ENCODE assay signal across 8 mouse cellular contexts in genomic region chr7:27259271-27259721, GRCm38 (mm10). TPM values are rescaled to one million over a fixed set of nuclear protein-coding genes. Genes with fewer than 3 reads are reported as not detected.
DNase-seq lines count a peak whose midpoint lies in the region; ATAC-seq and TF ChIP-seq lines count a peak whose summit lies in the region.

No protein-coding gene starts in this region.

- peaks cover 26% of the 10 kb centered on the region for H3K36me3 ChIP-seq in forebrain, postnatal 0 days (ENCODE audit: insufficient read depth)
- H3K36me3 ChIP-seq in liver, embryonic 11.5 days (ENCODE audit: control insufficient read depth, insufficient read depth, low read length): no peaks in the 10 kb centered on the region; the same call in 1 of the 2 replicates
- peaks cover 9% of the 10 kb centered on the region; the same call in 1 of the 2 replicates for H3K36me3 ChIP-seq in stomach, embryonic 16.5 days (ENCODE audit: control insufficient read depth, insufficient read depth, low read length)

- ATAC-seq in forebrain, postnatal 0 days: peak; percentile 9
- ATAC-seq in liver, embryonic 11.5 days (replicated peaks; ENCODE audit: low FRiP score): no peak
- no peak for ATAC-seq in stomach, embryonic 16.5 days (ENCODE audit: insufficient read depth, low FRiP score)

- H3K4me3 ChIP-seq in forebrain, postnatal 0 days (ENCODE audit: low read depth, low read length): peak overlapping the region; percentile 87
- H3K4me3 ChIP-seq in liver, embryonic 11.5 days (ENCODE audit: low read depth, low read length): peak overlapping the region; percentile 81
- peak overlapping the region; percentile 79 for H3K4me3 ChIP-seq in stomach, embryonic 16.5 days (replicated peaks; ENCODE audit: low read length)

- TF ChIP-seq CTCF in forebrain, postnatal 0 days (IDR thresholded peaks at IDR 0.05; ENCODE audit: low read depth): no peak

- peaks cover 19% of the 10 kb centered on the region; the same call in 1 of the 2 replicates for H3K4me1 ChIP-seq in forebrain, postnatal 0 days (ENCODE audit: insufficient read depth)
- peaks cover 20% of the 10 kb centered on the region for H3K4me1 ChIP-seq in liver, embryonic 11.5 days (replicated peaks; ENCODE audit: control insufficient read depth, insufficient read depth, low read length)
- peaks cover 23% of the 10 kb centered on the region for H3K4me1 ChIP-seq in stomach, embryonic 16.5 days (ENCODE audit: control insufficient read depth, insufficient read depth, low read length)

- no peaks in the 10 kb centered on the region for H3K9me3 ChIP-seq in forebrain, postnatal 0 days (ENCODE audit: low read length)
- no peaks in the 10 kb centered on the region for H3K9me3 ChIP-seq in liver, embryonic 11.5 days (ENCODE audit: control insufficient read depth, low read length)
- no peaks in the 10 kb centered on the region for H3K9me3 ChIP-seq in stomach, embryonic 16.5 days (replicated peaks; ENCODE audit: control insufficient read depth, low read length)

- H3K27ac ChIP-seq in forebrain, postnatal 0 days (ENCODE audit: low read depth, low read length): peak overlapping the region; percentile 91
- H3K27ac ChIP-seq in liver, embryonic 11.5 days (ENCODE audit: low read depth, low read length): no peak overlapping the region
- H3K27ac ChIP-seq in stomach, embryonic 16.5 days (ENCODE audit: low read length): peak overlapping the region; percentile 68

- H3K9ac ChIP-seq in forebrain, postnatal 0 days: peak overlapping the region; percentile 72
- H3K9ac ChIP-seq in liver, embryonic 11.5 days (ENCODE audit: low read depth, low read length): peak overlapping the region; percentile 74; the same call in 1 of the 2 replicates
- H3K9ac ChIP-seq in stomach, embryonic 16.5 days (ENCODE audit: low read length): peak overlapping the region; percentile 91

- peak overlapping the region; percentile 81 for H3K4me2 ChIP-seq in forebrain, postnatal 0 days (ENCODE audit: low read depth)
- H3K4me2 ChIP-seq in liver, embryonic 11.5 days: peak overlapping the region; percentile 98
- H3K4me2 ChIP-seq in stomach, embryonic 16.5 days (ENCODE audit: low read depth, low read length): peak overlapping the region; percentile 67

- H3K27me3 ChIP-seq in forebrain, postnatal 0 days (ENCODE audit: insufficient read depth, low read length): no peaks in the 10 kb centered on the region
- H3K27me3 ChIP-seq in liver, embryonic 11.5 days (replicated peaks; ENCODE audit: control insufficient read depth, insufficient read depth, low read length): no peaks in the 10 kb centered on the region
- no peaks in the 10 kb centered on the region for H3K27me3 ChIP-seq in stomach, embryonic 16.5 days (ENCODE audit: control insufficient read depth, insufficient read depth, low read length)

- WGBS in forebrain, postnatal 0 days: 1% methylated on average over 9 of the region's 9 CpGs
- WGBS in liver, embryonic 11.5 days: 20% methylated on average over 9 of the region's 9 CpGs
- WGBS in stomach, embryonic 16.5 days: 3% methylated on average over 9 of the region's 9 CpGs

- DNase-seq in embryo, embryonic 10.5 days (ENCODE audit: low spot score): peak; percentile 56
- no peak for DNase-seq in embryo, embryonic 10 days (ENCODE audit: low spot score)
- peak; percentile 30 for DNase-seq in thymus, postnatal 14 days
- no peak for DNase-seq in thymus, postnatal 36 days
- DNase-seq in forebrain, postnatal 0 days: peak; percentile 64
- DNase-seq in liver, embryonic 11.5 days (ENCODE audit: low spot score): no peak
- no peak for DNase-seq in frontal cortex, postnatal 14 days (ENCODE audit: low spot score in 2 of 2)

RNA-seq across cellular contexts. Expression of gene Numbl, which starts 1.1 kb away (rescaled TPM):
- total RNA-seq in forebrain, postnatal 0 days (2014; rRNA removed): 81.6 and 86.4 TPM in 2 replicates
- polyA plus RNA-seq in forebrain, postnatal 0 days (2015; fragmentation: Nextera tagmentation; extraction: Ambion mirVana): 47.5 and 51.7 TPM in 2 replicates
- polyA plus RNA-seq in liver, embryonic 11.5 days (2014; fragmentation: Nextera tagmentation; extraction: Ambion mirVana): 3.6 TPM in 2 replicates
- polyA plus RNA-seq in stomach, embryonic 16.5 days (2015; fragmentation: Nextera tagmentation; extraction: Ambion mirVana): 13.7 and 15.8 TPM in 2 replicates

RNA-seq across cellular contexts. Expression of gene Coq8b, which starts 26.5 kb away (rescaled TPM):
- total RNA-seq in forebrain, postnatal 0 days (2014; rRNA removed): 25.0 and 26.3 TPM in 2 replicates
- 16.5 and 19.1 TPM in 2 replicates for polyA plus RNA-seq in forebrain, postnatal 0 days (2015; fragmentation: Nextera tagmentation; extraction: Ambion mirVana)
- polyA plus RNA-seq in liver, embryonic 11.5 days (2014; fragmentation: Nextera tagmentation; extraction: Ambion mirVana): 16.6 and 18.7 TPM in 2 replicates
- polyA plus RNA-seq in stomach, embryonic 16.5 days (2015; fragmentation: Nextera tagmentation; extraction: Ambion mirVana): 26.4 TPM in 2 replicates

RNA-seq across cellular contexts. Expression of gene Itpkc, which starts 30.8 kb away (rescaled TPM):
- 13.6 and 17.6 TPM in 2 replicates for total RNA-seq in forebrain, postnatal 0 days (2014; rRNA removed)
- 4.0 and 4.4 TPM in 2 replicates for polyA plus RNA-seq in forebrain, postnatal 0 days (2015; fragmentation: Nextera tagmentation; extraction: Ambion mirVana)
- 3.5 and 4.8 TPM in 2 replicates for polyA plus RNA-seq in liver, embryonic 11.5 days (2014; fragmentation: Nextera tagmentation; extraction: Ambion mirVana)
- 10.3 and 11.0 TPM in 2 replicates for polyA plus RNA-seq in stomach, embryonic 16.5 days (2015; fragmentation: Nextera tagmentation; extraction: Ambion mirVana)

Comparison
In these comparisons a context has a peak if more than half of its experiments do, and no peak if none do; other contexts are left out.
1. DNase-seq: peak in embryo, embryonic 10.5 days (single experiment), thymus, postnatal 14 days (single experiment) and forebrain, postnatal 0 days (single experiment); none in embryo, embryonic 10 days (single experiment), thymus, postnatal 36 days (0 of 2), liver, embryonic 11.5 days (single experiment) and frontal cortex, postnatal 14 days (0 of 2).
2. Peak in every context shown above with its lines, with median percentiles within 50 percentile points of each other: H3K4me2 ChIP-seq, H3K4me3 ChIP-seq and H3K9ac ChIP-seq.